Mouse (Mus musculus): ENCODE data around the gene Spc24. TPM values are rescaled to one million over a fixed set of nuclear protein-coding genes. Genes with fewer than 3 reads are reported as not detected.

Spc24 gene
- polyA plus RNA-seq (2015; fragmentation: Nextera tagmentation; extraction: Ambion mirVana), result 19.5 and 26.9 TPM in 2 replicates

GRCm38 (mm10) chr9:21760155-21761088 is at the start of gene Spc24:
TSS of gene Spc24 (minus strand) at chr9:21760303.

DNA sequence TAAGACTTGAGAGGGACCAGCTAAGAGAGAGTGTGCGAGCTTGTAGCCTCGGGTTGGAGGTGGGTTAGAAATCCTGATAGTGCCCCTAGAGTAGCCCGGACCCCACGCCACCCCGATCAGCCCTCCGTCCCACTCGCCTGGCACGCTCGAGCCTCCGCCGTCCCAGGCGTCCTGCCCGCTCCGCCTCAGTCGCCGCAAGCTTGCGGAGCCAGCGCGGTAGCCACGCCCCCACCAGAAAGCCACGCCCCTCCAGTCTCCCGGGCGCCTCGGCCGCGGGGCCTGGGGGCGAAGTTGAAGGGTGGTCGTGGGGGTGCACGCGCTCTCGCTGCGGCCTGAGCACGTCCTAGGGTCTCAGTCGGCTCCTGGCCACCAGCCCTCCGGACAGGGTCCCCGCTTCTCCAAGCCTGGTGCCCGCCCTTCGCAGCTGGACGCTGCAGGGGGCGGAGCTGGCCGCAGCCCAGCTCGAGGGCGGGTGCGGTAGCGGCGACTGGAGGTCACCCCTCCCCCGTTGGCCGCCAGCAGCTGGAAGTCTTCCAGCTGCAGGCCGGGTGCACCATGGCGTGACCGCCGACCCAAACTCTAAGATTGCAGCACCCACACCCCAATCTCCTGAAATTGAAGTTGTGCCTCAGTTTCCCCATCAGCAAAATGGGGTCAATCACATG is 38.4 kb upstream of the Spc24 start, which contains the start of gene Kank2:
TSS of gene Kank2 (minus strand) at position 400 of the 665 bp plus-strand sequence.

GRCm38 (mm10) chr9:21723377-21724146 is 36.5 kb downstream of the Spc24 start, which contains the start of gene Ldlr:
TSS of gene Ldlr (plus strand) at chr9:21723483.

Small RNA genes lying within 50 kb of the gene (microRNA-seq; reads per million reads assigned to microRNA genes)
- 4.9 reads per million, percentile 10 among the genes with 10 or more reads in this experiment for gene Mir7083

Other genes starting within 250 kb of the Spc24 start
- gene AB124611, start 234.1 kb downstream of the Spc24 start, polyA plus RNA-seq (2015; fragmentation: Nextera tagmentation; extraction: Ambion mirVana), result 3.1 and 10.4 TPM in 2 replicates
- 16.1 and 18.9 TPM in 2 replicates for gene Carm1, start 213.4 kb downstream of the Spc24 start, polyA plus RNA-seq (2015; fragmentation: Nextera tagmentation; extraction: Ambion mirVana)
- gene Timm29, start 167.6 kb downstream of the Spc24 start, polyA plus RNA-seq (2015; fragmentation: Nextera tagmentation; extraction: Ambion mirVana), result 15.3 and 15.4 TPM in 2 replicates
- gene Yipf2, start 167.5 kb downstream of the Spc24 start, polyA plus RNA-seq (2015; fragmentation: Nextera tagmentation; extraction: Ambion mirVana), result 21.2 and 24.7 TPM in 2 replicates
- 31.6 and 32.3 TPM in 2 replicates for gene Smarca4, start 144.1 kb downstream of the Spc24 start, polyA plus RNA-seq (2015; fragmentation: Nextera tagmentation; extraction: Ambion mirVana)
- 73.5 and 118 TPM in 2 replicates for gene Ldlr, start 36.8 kb downstream of the Spc24 start, polyA plus RNA-seq (2015; fragmentation: Nextera tagmentation; extraction: Ambion mirVana)
- 25.4 and 28.8 TPM in 2 replicates for gene Kank2, start 38.4 kb upstream of the Spc24 start, polyA plus RNA-seq (2015; fragmentation: Nextera tagmentation; extraction: Ambion mirVana)
- 0.44 and 0.45 TPM in 2 replicates for gene Angptl8, start 75.2 kb upstream of the Spc24 start, polyA plus RNA-seq (2015; fragmentation: Nextera tagmentation; extraction: Ambion mirVana)
- gene Dock6, start 92.3 kb upstream of the Spc24 start, polyA plus RNA-seq (2015; fragmentation: Nextera tagmentation; extraction: Ambion mirVana), result 22.3 and 25.4 TPM in 2 replicates
- gene Rab3d, start 157.9 kb upstream of the Spc24 start, polyA plus RNA-seq (2015; fragmentation: Nextera tagmentation; extraction: Ambion mirVana), result 25.2 and 33.9 TPM in 2 replicates
- 1.6 and 2.0 TPM in 2 replicates for gene Ccdc159, start 167.2 kb upstream of the Spc24 start, polyA plus RNA-seq (2015; fragmentation: Nextera tagmentation; extraction: Ambion mirVana)
- gene Tmem205, start 167.3 kb upstream of the Spc24 start, polyA plus RNA-seq (2015; fragmentation: Nextera tagmentation; extraction: Ambion mirVana), result 68.5 and 78.3 TPM in 2 replicates
- gene Plppr2, start 176.7 kb upstream of the Spc24 start, polyA plus RNA-seq (2015; fragmentation: Nextera tagmentation; extraction: Ambion mirVana), result 4.0 and 4.3 TPM in 2 replicates
- 3.4 TPM in 2 replicates for gene Swsap1, start 195.5 kb upstream of the Spc24 start, polyA plus RNA-seq (2015; fragmentation: Nextera tagmentation; extraction: Ambion mirVana)
- 2.1 and 2.6 TPM in 2 replicates for gene Epor, start 203.2 kb upstream of the Spc24 start, polyA plus RNA-seq (2015; fragmentation: Nextera tagmentation; extraction: Ambion mirVana)
- gene Rgl3, start 229.1 kb upstream of the Spc24 start, polyA plus RNA-seq (2015; fragmentation: Nextera tagmentation; extraction: Ambion mirVana), result 2.9 and 4.9 TPM in 2 replicates
- gene Ccdc151, start 242.3 kb upstream of the Spc24 start, polyA plus RNA-seq (2015; fragmentation: Nextera tagmentation; extraction: Ambion mirVana), result not detected in 2 replicates
- 47.2 and 48.7 TPM in 2 replicates for gene Prkcsh, start 242.5 kb upstream of the Spc24 start, polyA plus RNA-seq (2015; fragmentation: Nextera tagmentation; extraction: Ambion mirVana)

Measured in urinary bladder, postnatal 0 days (tissue).